Mouse (Mus musculus) hindbrain, postnatal 0 days (tissue): ENCODE data around the gene Shbg. TPM values are rescaled to one million over a fixed set of nuclear protein-coding genes. Genes with fewer than 3 reads are reported as not detected.
"Not testable (repeated sequence)": the region's sequence is repeated elsewhere in the genome, so short reads cannot be mapped to it uniquely, and the experiment has no call there.

Source experiments
- ATAC-seq: fragments of 200-750 bp; cut with Nextera tagmentation; 2 replicates; pipeline ENCODE4 v1.8.0; 2017; ENCODE audit warnings: mild to moderate bottlenecking, moderate TSS enrichment, moderate library complexity
- DNase-seq: peaks from one replicate; pipeline ENCODE4 v3.0.0-alpha.2; 2015; ENCODE audit warnings: low spot score
- H3K27ac ChIP-seq: fragments of 300-500 bp; sonication (generic); 2 replicates; pipeline ENCODE4 v1.5.1; 2014; ENCODE audit warnings: mild to moderate bottlenecking
- H3K27me3 ChIP-seq: fragments of 300-500 bp; sonication (generic); 2 replicates; pipeline ENCODE4 v1.6.1; 2014; ENCODE audit warnings: low read length, mixed read lengths; ENCODE audit not compliant: insufficient read depth
- H3K36me3 ChIP-seq: fragments of 300-500 bp; sonication (generic); 2 replicates; pipeline ENCODE4 v1.6.1; 2014; ENCODE audit warnings: low read length, mixed read lengths; ENCODE audit not compliant: insufficient read depth
- H3K4me1 ChIP-seq: fragments of 300-500 bp; sonication (generic); 2 replicates; pipeline ENCODE4 v1.6.1; 2014; ENCODE audit warnings: antibody characterized with exemption, low read length, mixed read lengths; ENCODE audit not compliant: insufficient read depth
- H3K4me2 ChIP-seq: fragments of 300-500 bp; sonication (generic); 2 replicates; pipeline ENCODE4 v1.6.1; 2014; ENCODE audit warnings: low read depth, mild to moderate bottlenecking, low read length, moderate library complexity, mixed read lengths
- H3K4me3 ChIP-seq: fragments of 300-500 bp; sonication (generic); 2 replicates; pipeline ENCODE4 v1.5.1; 2014; ENCODE audit warnings: low read length
- H3K9ac ChIP-seq: fragments of 300-500 bp; sonication (generic); replicated peaks from 2 replicates; pipeline ENCODE4 v1.6.1; 2014; ENCODE audit warnings: mild to moderate bottlenecking, low read length, moderate library complexity, mixed read lengths
- H3K9me3 ChIP-seq: fragments of 300-500 bp; sonication (generic); 2 replicates; pipeline ENCODE4 v1.6.1; 2016; ENCODE audit warnings: low read length, mixed read lengths
- CTCF ChIP-seq: IDR thresholded peaks from 2 replicates; pipeline ENCODE4 v1.5.1; 2016; ENCODE audit warnings: antibody characterized with exemption, control low read depth, low read depth
- WGBS: fragments of 180-500 bp; shearing (Covaris S2); extraction: QIAGEN DNeasy Blood & Tissue Kit; methylation state at CpG from one replicate; pipeline ENCODE4 v1.1.7; 2014; 5-methylcytosine and 5-hydroxymethylcytosine counted together
- polyA plus RNA-seq: library from polyadenylated mRNA; unstranded; fragments of >200 nt; fragmentation: Nextera tagmentation; extraction: Ambion mirVana; gene quantifications from 2 replicates; pipeline ENCODE4 v1.2.1, GENCODE M21; 2015
- total RNA-seq: library from RNA; depleted of rRNA; stranded (reverse); fragments of >200 nt; gene quantifications from 2 replicates; pipeline ENCODE4 v1.2.3, GENCODE M21; 2014

Gene Shbg
- total and polyA plus RNA-seq, 2 experiments from 2014 or later = not detected

- no peaks in the 10 kb centered on the region for H3K36me3 ChIP-seq
- H3K27me3 ChIP-seq = no peaks in the 10 kb centered on the region
- H3K4me3 ChIP-seq = peak within 1 kb of the TSS; percentile 57
- no peak for TF ChIP-seq CTCF
- peak within 1 kb of the TSS; percentile 89 for H3K9ac ChIP-seq
- no peaks in the 10 kb centered on the region for H3K9me3 ChIP-seq
- under 1% methylated on average over 20 of the region's 20 CpGs for WGBS
- H3K4me1 ChIP-seq = peaks cover 5% of the 10 kb centered on the region; the same call in 1 of the 2 replicates
- peak; percentile 92 for DNase-seq
- peak within 1 kb of the TSS; percentile 89 for H3K4me2 ChIP-seq
- ATAC-seq = peak; percentile 93
- peak within 1 kb of the TSS; percentile 89 for H3K27ac ChIP-seq
These were observed 4.0 kb upstream of the Shbg start, which contains the start of gene Sat2 for GRCm38 (mm10) chr11:69621571-69622268. Gene Sat2 (plus strand): TSS chr11:69622024.

- TF ChIP-seq CTCF = no peak
- ATAC-seq (no peak), DNase-seq (no peak)
- H3K4me3 ChIP-seq = no peak overlapping the region
- no peaks in the 10 kb centered on the region for H3K36me3 ChIP-seq
- H3K4me1 ChIP-seq = peaks cover 5% of the 10 kb centered on the region; the same call in 1 of the 2 replicates
- no peaks in the 10 kb centered on the region for H3K9me3 ChIP-seq
- H3K27me3 ChIP-seq = no peaks in the 10 kb centered on the region
- 88% methylated on average over 7 of the region's 7 CpGs for WGBS
- no peak overlapping the region for H3K9ac ChIP-seq
- H3K27ac ChIP-seq = no peak overlapping the region
- no peak overlapping the region for H3K4me2 ChIP-seq
These were observed 2.8 kb upstream of the Shbg start for GRCm38 (mm10) chr11:69620394-69621081.

GRCm38 (mm10) chr11:69616781-69617180 is 924 bp downstream of the Shbg start:
- Histone ChIP-seq H3K27ac (no peak overlapping the region), H3K4me1 (0 out of 2 replicates have a peak, but pooled peaks cover 3% of the 10 kb centered on the region), H3K27me3 (no peaks in the 10 kb centered on the region), H3K9ac (no peak overlapping the region), H3K9me3 (no peaks in the 10 kb centered on the region), H3K36me3 (no peaks in the 10 kb centered on the region), H3K4me2 (no peak overlapping the region), H3K4me3 (no peak overlapping the region)
- TF ChIP-seq CTCF = no peak
- 45% methylated on average over 10 of the region's 10 CpGs for WGBS
- DNase-seq (no peak), ATAC-seq (no peak)

GRCm38 (mm10) chr11:69614257-69614588 is 3.5 kb downstream of the Shbg start:
- not testable (repeated sequence) for H3K27me3 ChIP-seq, H3K9me3 ChIP-seq, H3K4me3 ChIP-seq, H3K36me3 ChIP-seq, ATAC-seq, H3K27ac ChIP-seq, DNase-seq, H3K4me2 ChIP-seq, H3K4me1 ChIP-seq, H3K9ac ChIP-seq
- WGBS = 53% methylated on average over 11 of the region's 11 CpGs

- Histone ChIP-seq H3K4me3 (no peak overlapping the region), H3K36me3 (no peaks in the 10 kb centered on the region), H3K9me3 (no peaks in the 10 kb centered on the region), H3K27ac (peak overlapping the region; percentile 41; the same call in 1 of the 2 replicates), H3K9ac (no peak overlapping the region), H3K4me2 (peak overlapping the region; percentile 6; the same call in 1 of the 2 replicates), H3K27me3 (no peaks in the 10 kb centered on the region), H3K4me1 (0 out of 2 replicates have a peak, but pooled peaks cover 3% of the 10 kb centered on the region)
- TF ChIP-seq CTCF = peak; percentile 82
- DNase-seq (peak; percentile 84), ATAC-seq (peak; percentile 60; the same call in 1 of the 2 replicates)
- 7% methylated on average over 19 of the region's 19 CpGs for WGBS
These were observed 4.0 kb downstream of the Shbg start for GRCm38 (mm10) chr11:69613553-69614256.

- 0 out of 2 replicates have a peak, but pooled peaks cover 3% of the 10 kb centered on the region for H3K4me1 ChIP-seq
- H3K4me2 ChIP-seq = no peak overlapping the region
- H3K27ac ChIP-seq = no peak overlapping the region
- 48% methylated on average over 4 of the region's 4 CpGs for WGBS
- TF ChIP-seq CTCF = no peak
- no peaks in the 10 kb centered on the region for H3K27me3 ChIP-seq
- no peak overlapping the region for H3K4me3 ChIP-seq
- DNase-seq (peak; percentile 66), ATAC-seq (peak; percentile 79)
- no peaks in the 10 kb centered on the region for H3K36me3 ChIP-seq
- no peak overlapping the region for H3K9ac ChIP-seq
- H3K9me3 ChIP-seq = no peaks in the 10 kb centered on the region
These were observed 6.8 kb downstream of the Shbg start for GRCm38 (mm10) chr11:69610899-69611298.
